Mouse (Mus musculus) megakaryocyte-erythroid progenitor cell, adult 5-6 weeks (primary cell): ENCODE measurements around the gene Prkg2. TPM values are rescaled to one million over a fixed set of nuclear protein-coding genes. Genes with fewer than 3 reads are reported as not detected.

Source experiments
- ATAC-seq: replicated peaks from 2 replicates; pipeline ENCODE4 v1.8.0; 2016; ENCODE audit warnings: mild to moderate bottlenecking, inconsistent platforms; ENCODE audit not compliant: severe bottlenecking, poor library complexity, low FRiP score, low TSS enrichment
- total RNA-seq, 2 experiments: library from RNA; stranded (forward) in 1 of 2; stranded (reverse) in 1 of 2; fragments of 200-1000, 215-1000 nt in 1 of 2; fragments of >200 nt in 1 of 2; fragmentation: Nextera tagmentation in 1 of 2; gene quantifications; 2 replicates each; pipeline ENCODE4 v1.2.3; 2014 to 2017

Prkg2 gene
- total RNA-seq, 2 experiments from 2014 or later, result not detected

DNA sequence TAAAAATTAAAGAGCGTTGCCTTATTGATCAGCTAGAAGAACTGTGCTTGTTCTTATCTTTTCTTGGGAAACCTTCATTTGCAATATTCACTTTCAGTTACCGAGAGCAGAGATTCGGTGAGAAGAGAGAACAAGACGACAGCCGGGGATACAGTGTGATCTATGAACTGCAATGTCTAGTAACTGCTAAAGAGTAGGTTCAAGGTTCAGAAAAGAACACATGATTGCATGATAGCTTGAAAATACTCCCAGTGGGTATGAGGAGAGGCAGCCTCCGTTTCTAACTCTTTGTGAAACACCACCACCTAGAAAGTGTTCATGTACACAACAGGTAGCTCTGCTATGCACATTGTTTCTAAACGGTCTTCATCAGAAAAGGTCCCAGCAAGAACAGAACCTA is 55.8 kb downstream of the Prkg2 start:
- no peak for ATAC-seq

DNA sequence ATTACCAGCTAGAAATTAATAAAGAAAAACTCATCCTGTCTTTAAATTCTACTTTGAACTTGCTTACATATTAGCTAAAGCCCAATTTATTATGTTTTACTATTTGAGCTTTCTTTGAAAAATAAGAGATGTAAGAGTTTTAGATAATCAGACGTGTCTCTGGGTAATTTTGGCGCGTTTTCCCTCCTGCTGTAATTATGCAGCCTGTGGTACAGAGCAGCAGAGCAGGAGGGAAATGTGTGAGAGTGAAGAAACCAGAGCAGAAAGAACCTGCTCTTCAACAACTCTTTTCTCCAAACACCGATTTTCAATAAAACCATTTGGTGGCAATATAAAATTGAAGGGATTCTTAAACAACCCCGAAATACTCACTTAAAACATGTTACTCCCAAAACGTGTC is 58.8 kb downstream of the Prkg2 start:
- no peak for ATAC-seq

DNA sequence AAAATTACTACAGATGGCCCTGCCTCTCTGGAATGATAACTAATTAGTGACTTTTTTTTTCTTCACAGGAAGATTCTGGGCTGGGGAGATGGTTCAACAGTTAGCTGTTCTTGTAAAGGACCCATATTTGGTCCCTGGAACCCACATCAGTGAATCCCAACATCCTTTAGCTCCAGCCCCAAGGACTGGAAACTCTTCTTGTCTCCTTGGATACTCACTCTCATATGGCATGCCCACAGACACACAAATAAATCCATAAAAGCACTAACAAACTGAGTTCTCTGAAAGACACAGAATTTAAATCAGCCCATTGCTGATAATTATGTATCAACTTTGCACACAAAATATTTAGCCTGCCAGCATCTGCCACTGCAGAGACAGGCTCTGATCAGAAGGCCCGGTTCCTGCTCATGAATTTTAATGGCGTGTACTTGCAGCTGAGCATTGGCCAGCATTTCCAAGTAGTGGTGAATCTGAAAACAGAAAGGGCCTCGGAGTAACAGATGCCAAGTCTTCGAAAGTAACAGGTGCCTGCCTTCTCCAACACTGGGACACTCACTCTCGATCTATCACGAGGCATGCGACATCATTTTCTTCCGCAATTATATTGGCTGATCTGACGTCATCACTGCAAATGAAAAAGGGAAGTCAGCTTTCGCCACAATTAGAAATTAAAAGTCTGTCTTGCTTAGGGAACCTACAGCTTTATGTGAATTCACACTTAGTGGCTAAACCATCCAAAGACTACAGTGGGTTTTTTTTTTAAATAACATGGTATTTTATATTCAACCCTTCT is 61.1 kb downstream of the Prkg2 start:
- no peak for ATAC-seq

DNA sequence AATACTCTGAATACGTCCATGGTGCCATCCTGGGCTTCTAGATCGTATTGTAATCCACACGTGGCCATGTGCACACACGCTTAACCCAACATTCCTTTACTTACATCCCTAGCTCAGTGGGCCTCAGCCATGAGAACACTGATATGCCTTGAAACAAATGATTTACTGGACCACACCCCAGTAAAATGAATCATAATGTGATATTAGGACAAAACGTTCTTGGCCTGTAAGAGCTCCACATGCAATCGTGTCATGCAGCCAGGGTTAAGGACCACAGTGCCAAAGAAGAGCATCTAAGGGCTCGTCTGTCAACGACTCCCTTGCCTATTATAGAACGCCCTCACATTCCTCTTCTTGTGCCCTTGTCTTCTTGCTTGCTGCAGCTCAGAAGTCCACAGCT is 70.5 kb downstream of the Prkg2 start:
- ATAC-seq, result no peak

DNA sequence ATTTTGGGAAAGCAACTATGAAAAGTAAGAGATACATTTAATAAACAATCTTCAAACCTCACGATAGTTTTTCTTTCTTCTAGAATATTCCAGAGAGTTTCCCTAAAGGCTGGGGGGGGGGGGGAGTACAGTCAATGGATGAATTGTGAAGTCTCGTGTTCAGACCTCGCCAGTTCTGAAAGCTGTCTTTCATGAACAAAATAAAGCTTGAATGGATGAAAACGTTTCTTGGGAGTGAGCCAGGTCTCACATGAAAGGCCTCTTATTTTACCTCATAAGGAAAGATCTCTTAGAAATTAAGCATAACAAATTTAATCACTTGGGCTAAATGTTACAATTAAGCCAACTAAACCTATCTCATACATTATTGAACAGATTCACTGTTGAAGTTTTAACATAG is 72.0 kb downstream of the Prkg2 start:
- no peak for ATAC-seq

DNA sequence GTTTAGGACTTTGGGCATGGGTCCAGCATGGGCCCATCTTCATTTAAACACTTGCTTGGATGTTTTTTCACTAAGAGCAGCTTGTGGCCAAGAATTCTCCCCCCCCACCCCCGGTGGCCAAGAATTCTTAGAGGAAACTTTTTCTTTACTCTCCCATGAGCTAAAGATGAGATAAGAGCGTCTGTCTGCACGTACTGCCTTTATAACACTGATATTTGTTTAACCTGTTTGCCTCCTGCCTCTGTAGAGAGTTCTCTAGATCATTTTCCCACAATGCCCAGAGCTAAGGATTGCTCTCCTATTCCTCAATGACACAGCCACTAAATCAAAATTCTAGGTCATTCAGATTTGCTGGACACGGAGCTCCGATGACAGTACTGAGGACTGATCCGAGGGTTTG is 72.8 kb downstream of the Prkg2 start:
- no peak for ATAC-seq

DNA sequence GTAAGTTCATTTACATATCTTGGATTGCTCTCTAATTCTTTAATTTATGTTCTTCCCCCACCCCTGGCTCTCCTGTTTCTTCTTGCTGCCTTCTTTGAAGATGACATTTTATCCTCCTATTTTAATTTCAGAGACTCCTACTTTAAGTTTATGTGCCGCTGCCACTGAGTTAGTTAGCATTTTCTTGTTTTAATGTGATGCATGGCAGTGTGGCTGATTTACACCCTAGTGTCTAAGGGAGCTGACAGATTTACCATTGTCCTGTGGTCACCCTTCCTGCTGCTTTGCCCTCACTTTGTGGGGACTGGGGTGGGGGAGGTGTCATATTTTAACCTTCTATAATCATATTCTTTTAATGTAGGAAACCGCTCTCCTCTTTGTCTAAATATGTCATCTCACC is 74.7 kb downstream of the Prkg2 start:
- no peak for ATAC-seq

DNA sequence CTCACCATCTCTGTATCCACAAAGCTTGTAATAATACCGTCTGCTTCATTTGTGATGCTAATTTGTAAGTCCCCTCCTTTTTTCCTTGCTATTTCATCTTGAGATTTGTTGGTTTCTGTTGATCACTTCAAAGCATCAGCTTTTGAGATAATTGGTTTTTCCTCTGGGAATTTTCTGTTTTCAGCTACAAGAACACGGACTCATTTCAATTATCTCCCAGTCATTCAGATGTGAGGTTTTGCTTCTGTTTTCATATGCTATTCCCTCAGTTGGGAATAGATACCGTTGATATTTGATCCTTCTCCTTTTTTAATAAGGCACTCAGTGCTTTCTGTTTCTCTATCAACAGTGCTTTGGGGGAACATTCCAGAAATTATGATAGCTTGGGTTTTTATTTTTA is 81.6 kb downstream of the Prkg2 start:
- no peak for ATAC-seq

DNA sequence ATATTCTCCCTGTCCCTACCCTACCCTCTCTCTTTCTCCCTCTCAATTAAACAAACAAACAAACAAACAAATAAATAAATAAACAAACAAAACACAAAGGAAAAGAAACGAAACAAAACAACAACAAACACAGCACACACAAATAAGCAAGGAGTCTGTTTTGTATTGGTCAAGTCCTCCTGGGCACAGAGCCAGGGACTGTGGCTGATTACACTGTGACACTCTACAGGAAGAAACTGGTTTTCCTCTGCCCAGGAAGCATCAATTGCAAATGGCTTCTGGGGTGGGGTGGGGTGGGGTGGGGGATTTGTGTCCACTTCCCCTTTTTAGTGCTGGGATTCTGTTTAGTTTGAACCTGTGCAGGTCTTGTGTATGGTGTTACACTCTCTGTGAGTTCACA is 83.8 kb downstream of the Prkg2 start:
- no peak for ATAC-seq

DNA sequence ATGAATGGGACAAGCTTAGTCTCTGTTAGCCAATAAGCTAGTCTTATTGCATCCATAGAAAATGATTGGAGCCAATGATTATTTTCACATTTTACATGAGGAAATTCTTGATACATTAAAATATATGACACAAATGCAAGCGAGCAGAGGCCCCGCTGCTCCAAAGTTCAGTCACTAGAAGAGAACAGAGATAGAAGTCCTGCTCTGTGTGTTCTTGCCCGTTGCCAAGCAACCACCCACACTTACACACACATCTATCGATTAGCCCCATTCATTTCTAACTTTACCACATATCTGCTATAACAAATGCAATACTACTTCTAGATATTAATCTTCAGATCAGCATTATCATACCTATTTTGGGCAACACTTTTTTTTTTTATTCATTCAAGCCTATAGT is 85.6 kb downstream of the Prkg2 start:
- no peak for ATAC-seq

DNA sequence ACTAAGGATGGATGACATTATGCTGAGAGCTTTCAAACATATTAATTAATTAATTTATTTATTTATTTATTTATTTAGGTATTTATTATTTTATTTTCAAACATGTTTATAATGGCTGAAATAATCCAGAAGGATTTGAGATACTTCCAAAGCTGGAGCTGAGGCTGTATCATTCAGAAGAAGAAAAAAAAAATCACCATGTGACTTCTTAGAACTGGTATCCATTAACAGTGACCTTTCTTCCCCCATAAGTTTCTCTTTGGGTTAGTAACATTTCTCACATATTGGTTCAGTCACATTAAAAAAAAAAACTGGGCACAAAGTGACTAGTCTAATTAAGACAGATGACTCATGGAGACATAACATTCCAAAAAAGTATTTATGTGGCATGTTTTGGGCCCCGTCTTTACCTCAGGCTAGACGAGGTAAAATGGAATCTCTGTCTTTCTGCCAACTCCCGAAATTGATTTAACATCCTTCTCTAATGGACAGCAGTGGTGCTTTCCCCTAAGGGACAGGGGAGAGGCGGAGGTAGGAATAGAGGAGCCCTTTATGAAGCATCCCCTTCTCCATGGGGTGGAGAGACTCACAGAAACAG is 86.6 kb downstream of the Prkg2 start:
- no peak for ATAC-seq

DNA sequence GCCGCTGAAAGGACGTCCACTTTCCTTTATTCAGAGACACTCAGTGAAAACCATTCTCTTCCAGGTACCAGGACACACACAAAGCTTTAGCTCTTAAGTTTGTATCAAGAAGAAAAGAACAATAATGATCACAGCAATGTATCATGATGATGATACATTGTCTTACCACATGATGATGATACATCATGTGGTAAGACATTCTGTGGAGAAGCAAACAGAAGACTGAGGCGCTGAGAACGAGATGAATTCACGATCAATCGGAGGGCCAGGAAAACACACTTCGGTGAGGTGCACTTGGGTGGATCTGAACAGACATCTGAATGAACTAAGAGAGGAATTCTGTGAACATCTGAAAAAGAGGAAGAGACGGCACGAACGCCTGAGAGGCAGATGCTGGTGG is 87.4 kb downstream of the Prkg2 start:
- no peak for ATAC-seq

DNA sequence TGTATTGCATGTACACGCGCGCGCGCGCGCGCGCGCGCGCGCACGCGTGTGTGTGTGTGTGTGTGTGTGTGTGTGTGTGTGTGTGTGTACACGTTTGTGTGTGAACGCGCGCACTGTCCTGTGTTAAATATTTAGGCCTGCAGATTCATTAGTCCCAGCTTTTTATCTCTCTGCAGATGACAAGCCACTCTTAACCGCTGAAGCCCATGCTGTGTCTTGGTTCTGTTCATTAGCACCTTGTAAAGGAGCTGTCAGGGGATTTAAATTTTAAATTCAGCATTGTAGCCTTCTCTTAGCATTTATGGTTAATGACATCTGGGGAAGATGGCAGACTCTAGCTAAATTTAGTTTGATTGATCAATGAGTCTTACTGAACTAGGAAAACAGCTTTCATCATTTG is 90.5 kb downstream of the Prkg2 start:
- no peak for ATAC-seq

DNA sequence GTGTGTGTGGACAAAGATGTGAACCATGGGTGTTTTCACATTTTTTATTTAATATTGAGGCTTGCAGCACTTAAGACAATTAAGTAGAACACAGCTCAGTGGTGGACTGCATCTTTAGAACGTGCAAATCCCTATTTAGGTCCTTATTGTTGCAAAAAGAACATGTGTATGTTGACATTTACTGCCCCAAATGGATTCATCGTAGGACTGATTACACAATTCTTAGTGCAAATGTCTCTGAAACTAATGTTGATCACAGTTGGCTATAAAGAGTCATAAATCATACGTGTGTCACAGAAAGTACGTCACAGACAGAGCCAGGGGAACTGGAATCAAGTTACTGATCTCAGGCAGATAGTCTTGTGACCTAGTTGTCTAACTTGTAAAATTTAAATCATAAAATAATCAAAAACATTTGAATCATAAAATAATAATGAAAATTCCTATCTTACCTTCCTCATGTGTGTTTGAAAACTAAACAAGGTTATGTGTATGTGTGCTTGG is 91.0 kb downstream of the Prkg2 start:
- ATAC-seq, result no peak

DNA sequence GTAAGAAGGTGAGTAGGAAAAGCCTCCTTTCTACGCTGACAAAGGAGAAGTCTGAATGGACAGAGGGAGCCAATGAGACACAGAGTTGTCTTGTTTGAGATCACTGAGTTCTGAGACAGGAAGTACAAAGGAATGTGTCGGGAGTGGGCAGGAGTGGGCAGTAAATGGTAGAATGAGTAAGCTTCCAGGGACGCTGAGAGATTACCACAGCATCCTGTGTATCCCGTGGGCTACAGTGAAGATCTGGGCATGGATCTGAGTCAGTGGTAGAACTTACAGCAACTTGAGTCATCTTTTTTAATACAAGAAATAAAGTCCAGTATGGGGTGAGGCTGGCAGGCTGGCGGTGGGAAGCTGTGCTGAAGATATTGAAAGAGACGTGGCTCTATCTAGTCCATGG is 93.4 kb downstream of the Prkg2 start:
- no peak for ATAC-seq

DNA sequence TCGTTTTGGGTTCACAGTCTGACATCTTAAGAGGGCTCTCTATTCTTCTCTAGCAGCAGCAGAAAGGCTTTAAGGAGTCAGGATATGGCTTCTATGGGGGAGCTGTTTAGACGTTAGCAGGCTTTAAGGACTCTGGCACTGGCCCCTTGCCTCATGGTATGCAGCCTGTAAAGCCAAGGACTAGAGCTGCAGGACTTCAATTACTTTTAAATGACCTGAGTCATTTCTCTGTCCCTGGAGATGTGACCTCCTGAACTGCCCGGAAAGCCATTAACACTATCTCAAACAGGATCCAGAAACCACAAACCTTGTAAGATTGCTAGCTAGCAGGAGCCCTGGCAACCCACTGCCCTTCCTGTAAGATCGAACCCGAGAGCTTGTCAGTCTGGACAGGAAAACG is 96.4 kb downstream of the Prkg2 start:
- ATAC-seq, result no peak

DNA sequence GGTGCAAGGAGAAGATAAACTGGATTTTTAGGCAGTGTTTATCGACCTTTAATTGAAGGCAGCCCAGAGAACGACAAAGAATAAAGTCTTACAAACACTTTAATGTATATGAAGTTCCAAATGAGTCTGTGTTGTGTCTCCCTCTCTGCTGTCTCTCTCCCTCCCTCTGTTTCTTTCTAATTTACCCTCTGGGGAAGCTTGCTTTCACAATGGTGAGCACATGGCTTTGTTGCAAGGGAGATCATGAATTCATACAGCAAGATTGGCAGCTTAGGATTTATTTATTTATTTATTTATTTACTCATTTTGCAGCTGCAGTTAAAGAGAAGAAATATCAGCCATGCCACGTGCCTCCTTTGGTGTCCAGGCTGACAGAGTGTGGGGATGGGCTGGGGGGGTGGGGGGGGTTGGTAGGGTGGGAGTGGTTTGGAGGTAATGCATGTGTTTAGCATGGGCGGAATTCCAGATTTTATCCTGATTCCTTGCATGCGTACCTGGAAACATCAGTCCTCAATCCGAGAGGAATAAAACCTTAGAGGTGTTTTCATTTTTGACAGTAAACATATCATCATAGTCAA is 97.4 kb downstream of the Prkg2 start:
- ATAC-seq, result no peak

DNA sequence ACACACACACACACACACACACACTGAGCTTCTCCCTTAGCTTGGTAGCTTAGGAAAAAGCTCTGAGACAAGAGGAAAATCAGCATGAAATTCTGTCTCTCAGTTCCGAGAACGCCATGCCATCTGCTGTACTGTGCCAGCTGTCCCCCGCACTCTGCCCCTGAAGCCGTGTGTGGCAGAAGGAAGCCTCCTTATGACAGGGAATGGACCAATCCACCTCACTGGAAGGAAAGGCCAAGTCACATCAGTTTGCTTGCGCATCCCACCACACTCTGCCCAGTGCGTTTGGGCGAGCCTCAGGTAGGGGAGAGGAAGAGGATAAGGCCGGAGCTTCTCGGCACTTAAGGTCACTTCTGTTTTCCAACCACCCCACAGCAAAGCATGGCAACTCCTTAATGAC is 98.0 kb downstream of the Prkg2 start:
- no peak for ATAC-seq

DNA sequence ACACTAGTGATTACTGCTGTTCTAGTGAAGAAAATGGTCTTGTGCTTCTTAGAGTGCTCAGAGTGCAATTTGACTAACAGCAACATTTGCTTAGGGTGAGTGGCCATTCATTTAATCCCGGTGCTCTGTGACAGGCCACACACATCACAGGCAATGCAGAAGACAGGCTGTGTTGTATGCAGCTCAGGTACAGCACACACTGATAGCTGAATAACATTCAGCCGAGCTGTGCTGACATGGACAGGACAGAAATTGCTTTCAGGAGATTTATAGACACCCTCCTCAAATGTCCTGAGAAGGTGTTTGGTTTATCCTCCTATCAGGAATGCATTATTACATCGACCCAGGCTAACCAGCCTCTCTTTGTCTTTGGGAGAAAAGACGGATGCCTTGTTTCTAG is 99.3 kb downstream of the Prkg2 start:
- ATAC-seq, result no peak

DNA sequence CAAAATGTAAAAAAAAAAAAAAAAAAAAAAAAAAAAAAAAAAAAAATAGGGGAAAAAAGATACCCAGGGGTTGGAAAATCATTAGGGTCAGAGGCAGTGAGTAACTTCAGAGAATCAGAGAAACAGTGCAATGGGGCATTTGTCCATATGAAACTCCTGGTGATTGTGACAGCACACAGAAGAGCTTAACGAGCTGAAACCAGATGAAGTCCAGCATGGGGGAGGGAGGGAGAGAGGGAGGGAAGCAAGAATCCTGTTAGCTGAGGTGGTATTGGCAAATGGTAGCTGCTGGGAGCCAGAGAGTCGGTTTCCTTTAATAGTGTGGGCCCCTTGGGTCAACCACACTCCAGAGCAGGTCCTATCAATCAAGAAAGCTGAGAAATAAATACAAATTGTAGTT is 100.5 kb downstream of the Prkg2 start:
- ATAC-seq, result no peak

DNA sequence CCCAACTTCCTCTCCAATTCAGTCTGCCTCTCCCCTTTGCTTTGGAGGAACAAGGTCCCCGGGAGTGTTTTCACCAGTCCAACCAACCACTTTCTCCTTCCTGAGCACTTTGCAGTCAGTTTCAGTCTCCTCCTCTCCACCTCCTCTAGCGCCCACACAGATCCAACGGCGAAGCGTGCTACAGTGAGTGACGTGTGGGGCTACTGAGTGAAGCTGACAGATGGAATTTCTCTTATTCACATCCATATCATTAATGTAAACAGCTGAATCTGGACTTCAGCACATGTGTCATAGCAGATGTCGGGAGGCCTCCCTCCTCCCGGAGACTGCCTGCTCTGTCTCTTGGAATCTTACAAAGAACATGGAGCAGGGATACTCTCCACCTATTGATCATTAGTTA is 101.2 kb downstream of the Prkg2 start:
- ATAC-seq, result no peak
